Mouse (Mus musculus): ENCODE results near the gene Pnldc1.

The Pnldc1 gene

GRCm38 (mm10) chr17:12910391-12910790 lies 361 bp upstream of the Pnldc1 start:
- in situ Hi-C loops (cut with MboI, MseI), result loop anchor here (5.0 kb wide), 1 partner anchor 77 kb away; no protein-coding TSS in a partner anchor

- in situ Hi-C loops (cut with MboI, MseI), result no loop called here
These were observed 3.6 kb downstream of the Pnldc1 start for GRCm38 (mm10) chr17:12906436-12906835.

- in situ Hi-C loops (cut with MboI, MseI), result no loop called here
These were observed 4.2 kb downstream of the Pnldc1 start for GRCm38 (mm10) chr17:12905810-12906209.

GRCm38 (mm10) chr17:12904349-12904748 lies 5.7 kb downstream of the Pnldc1 start:
- in situ Hi-C loops (cut with MboI, MseI), result no loop called here

DNA sequence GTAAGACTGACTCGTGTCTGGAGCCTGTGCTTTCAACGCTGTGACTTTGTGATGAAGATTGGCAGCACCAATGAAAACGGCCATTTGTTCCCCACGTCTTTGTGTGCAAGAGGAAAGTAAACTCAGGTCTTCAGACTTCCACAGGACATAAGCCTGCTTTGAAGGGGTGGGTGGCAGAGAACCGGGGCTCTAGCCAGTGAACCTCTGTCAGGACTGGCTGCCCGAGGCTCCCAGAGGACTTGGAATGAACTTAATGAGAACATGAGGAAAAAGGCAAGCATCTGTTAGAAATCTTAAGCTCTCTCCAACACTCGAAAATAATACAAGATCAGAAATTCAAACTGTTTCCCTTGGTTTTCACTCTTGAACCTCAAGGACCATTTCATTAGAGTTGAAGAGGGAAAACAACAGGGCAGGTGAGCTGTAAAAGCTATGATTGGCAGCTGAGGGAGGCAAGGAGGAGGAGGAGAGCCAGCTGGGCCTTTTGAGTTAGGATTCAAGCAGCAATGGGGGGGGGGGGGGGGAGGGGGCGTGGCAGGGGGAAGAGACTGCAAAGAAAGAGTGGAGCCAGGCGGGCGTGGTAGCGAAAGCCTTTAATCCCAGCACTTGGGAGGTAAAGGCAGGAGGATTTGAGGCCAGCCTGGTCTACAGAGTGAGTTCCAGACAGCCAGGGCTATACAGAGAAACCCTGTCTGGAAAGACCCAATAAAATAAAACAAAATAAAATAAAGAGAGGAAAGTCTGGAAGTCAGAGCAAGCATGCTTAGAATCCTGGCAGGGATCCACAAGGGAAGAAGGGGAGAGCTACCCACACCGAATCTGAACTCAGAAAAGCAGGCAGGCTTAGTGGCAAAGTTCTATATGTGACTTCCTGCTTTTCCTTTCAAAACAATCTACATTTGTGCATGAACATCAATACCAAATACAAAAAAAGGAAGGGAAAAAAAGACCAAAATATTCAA lies 6.4 kb downstream of the Pnldc1 start:
- in situ Hi-C loops (cut with MboI, MseI), result no loop called here

DNA sequence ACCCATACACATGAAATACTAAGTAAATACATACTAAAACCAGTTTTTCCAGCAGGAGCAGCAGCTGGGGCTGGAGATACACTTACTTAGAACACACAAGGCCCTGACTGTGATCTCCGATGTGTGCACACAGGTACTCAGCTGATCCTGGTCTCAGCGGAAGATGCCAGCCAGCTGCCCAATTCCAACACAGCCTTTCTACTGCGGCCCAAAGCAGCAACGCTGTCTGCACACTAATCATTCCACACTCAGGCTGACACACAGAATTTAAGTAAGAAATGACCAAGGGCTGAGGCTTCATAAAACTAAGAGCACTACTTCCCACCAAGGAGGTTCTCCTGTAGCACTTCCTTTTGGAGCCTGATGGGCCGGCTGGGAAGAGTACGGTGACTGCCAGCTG lies 7.7 kb downstream of the Pnldc1 start:
- in situ Hi-C loops (cut with MboI, MseI), result no loop called here

DNA sequence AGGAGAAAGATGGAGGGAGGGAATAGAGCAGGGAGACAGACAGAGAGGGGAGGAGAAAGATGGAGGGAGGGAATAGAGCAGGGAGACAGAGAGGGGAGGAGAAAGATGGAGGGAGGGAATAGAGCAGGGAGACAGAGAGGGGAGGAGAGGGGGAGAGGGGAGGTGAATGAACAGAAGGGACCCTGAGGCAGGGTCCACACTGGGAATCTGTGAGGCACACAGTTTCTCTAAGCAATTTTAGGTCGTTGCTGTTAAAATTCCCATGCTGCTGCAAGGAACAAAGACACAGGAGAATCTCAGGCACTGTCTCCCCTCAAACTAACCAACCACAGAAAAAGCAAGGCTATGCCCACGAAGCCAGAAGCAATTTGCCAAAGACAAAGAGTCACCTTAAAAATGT lies 11.4 kb downstream of the Pnldc1 start:
- in situ Hi-C loops (cut with MboI, MseI), result loop anchor here (25.0 kb wide), 1 partner anchor 439 kb away; no protein-coding TSS in a partner anchor

- in situ Hi-C loops (cut with MboI, MseI), result loop anchor here (25.0 kb wide), 1 partner anchor 440 kb away; no protein-coding TSS in a partner anchor
These were observed 12.4 kb downstream of the Pnldc1 start for GRCm38 (mm10) chr17:12897674-12898073.

DNA sequence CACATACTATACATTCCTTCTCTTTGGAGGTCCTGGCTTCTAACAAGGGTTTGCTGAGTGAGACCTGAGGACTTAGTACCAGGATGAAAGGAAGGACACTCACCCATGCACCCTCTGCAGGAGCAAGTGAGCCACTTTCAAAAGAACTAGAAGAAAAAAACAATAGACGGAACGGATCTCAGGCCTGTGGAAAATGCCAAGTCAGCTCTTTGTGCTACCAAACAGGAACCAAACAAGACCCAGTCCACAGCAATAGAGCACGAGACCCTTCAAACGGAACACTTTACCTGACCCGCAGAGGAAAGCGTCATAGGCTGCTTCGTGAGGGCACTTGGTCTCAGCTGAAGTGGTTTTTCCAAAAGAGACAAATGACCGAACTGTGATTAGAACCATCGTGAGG lies 18.0 kb downstream of the Pnldc1 start:
- in situ Hi-C loops (cut with MboI, MseI), result loop anchor here (25.0 kb wide), 1 partner anchor 445 kb away; no protein-coding TSS in a partner anchor

DNA sequence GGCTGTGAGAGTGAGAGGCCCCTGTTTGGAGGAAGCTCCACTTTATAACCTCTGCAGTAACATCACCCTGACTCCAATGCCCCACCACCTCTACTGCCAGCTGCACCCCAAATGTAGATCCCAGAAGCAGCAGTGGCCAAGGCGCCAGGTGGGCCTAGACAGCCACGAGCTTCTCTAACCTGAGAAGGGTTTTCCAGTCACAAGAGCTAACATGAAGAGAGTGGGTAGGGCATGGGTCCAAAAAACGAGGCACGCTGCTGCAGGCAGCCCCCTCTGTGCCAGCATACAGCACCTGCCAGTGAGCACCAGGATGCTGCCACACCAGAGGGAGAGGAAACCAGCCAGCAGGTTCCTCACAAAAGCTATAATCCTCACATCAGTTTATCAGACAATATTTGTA lies 19.0 kb downstream of the Pnldc1 start:
- in situ Hi-C loops (cut with MboI, MseI), result loop anchor here (25.0 kb wide), 1 partner anchor 446 kb away; no protein-coding TSS in a partner anchor

DNA sequence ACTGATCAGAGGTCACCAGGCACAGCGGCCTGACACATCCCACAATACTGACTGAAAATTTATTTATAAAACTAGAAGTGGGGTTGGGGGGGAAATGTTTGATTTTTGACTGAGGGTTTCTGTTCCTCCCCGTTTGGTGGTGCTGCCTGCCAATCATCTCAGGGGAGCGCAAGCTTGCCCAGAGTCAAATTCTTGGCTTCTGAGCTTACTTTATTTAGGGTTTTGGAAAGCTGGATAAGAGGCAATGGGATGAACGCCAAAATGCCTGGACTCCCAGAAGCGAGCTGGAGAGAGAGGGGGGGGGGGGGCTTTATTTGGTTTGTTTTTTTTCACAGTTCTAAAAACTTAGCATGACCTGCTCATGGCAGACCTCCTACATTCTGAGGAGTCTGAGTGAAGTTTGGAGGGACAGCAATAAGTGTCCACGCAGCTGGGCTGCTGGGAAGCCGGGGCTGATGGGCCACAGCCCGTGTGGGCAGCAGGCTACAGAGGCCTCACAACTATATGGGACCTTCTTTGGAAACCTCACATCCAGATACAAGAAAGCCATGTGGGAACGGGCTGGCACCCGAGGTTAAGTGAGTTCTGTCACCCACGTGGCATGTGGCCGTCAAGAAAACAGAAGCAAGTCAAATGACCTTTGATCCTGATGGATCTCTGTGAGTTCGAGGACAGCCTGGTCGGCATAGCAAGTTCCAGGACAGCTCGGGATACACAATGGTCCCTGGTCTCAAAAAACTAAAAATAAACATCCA lies 22.8 kb downstream of the Pnldc1 start:
- in situ Hi-C loops (cut with MboI, MseI), result loop anchor here (25.0 kb wide), 1 partner anchor 450 kb away; no protein-coding TSS in a partner anchor

GRCm38 (mm10) chr17:12886620-12887019 lies 23.4 kb downstream of the Pnldc1 start:
- in situ Hi-C loops (cut with MboI, MseI), result loop anchor here (25.0 kb wide), 1 partner anchor 451 kb away; no protein-coding TSS in a partner anchor

DNA sequence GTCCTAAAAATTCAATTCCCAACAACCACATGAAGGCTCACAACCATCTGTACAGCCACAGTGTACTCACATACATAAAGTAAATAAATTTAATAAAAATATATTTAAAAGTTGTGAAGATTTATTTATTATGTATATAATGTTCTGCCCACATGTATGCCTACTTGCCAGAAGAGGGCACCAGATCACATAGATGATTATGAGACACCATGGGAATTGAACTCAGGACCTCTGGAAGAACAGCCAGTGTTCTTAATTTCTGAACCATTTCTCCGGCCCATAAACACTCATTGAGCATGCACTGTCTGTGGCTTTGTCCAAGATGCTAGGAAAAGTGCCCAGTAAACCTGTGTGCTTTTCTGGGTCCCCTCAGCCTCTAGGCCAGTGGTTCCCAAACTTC lies 28.8 kb downstream of the Pnldc1 start:
- in situ Hi-C loops (cut with MboI, MseI), result loop anchor here (25.0 kb wide), 1 partner anchor 456 kb away; no protein-coding TSS in a partner anchor

DNA sequence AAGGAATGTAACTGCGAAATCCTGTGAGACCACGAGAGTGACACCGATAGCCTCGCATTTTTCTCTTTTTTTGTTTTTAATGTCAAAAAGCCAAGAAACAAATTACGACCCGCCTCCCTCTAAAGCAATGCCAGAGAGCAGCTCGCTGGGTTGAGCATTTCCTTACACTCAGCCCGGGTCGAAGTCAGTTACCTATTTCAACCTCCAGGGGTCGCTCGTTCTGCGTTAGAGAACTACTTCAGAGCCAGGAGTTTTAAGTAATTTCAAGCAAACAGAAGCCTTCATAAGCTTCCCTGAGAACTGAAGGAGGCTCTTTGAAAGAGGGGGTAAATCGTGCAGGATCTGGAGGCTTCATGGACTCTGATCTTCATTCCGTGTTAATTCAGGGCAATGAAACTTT lies 29.9 kb downstream of the Pnldc1 start:
- in situ Hi-C loops (cut with MboI, MseI), result loop anchor here (25.0 kb wide), 1 partner anchor 457 kb away; no protein-coding TSS in a partner anchor

- in situ Hi-C loops (cut with MboI, MseI), result loop anchor here (5.0 to 25.0 kb wide), 3 partner anchors 87 to 1259 kb away; partner anchors contain the start of gene Acat2
These were observed 34.3 kb downstream of the Pnldc1 start, which contains the start of gene Mrgprh for GRCm38 (mm10) chr17:12875734-12876133. TSS of gene Mrgprh (plus strand) at chr17:12876034.

DNA sequence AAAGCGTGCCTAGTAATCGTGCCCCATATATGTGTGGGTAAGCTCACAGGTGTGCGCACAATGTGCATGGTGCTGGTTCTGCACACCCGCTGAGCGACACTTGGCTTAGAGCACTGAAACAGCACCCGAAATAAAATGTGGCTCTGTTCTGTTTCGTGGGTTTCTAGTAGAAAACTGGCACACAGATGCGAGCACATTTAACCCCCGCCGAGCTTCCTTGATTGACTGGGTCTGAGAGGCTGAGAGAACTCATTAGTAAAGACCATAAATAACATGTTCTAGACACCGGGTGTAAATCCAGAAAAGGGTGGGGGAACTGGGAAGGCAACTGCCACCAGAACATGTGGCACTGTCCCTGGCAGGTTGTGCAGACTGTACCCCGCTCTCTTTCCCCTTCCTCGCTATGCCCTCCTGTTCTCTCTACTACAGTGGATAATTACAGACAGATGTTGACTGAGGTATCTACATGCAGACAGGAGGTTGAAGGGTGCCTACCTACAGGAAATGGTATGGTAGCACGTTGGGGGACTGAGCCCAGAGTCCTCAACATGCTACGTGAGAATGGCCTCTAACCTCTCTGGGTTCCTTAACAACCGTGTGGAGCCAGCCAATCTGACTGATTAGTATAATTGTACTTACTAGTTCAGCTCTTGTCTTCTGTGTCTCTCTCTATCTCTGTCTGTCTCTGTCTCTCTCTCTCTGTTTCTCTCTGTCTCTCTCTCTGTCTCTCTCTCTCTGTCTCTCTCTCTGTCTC lies 37.6 kb downstream of the Pnldc1 start:
- in situ Hi-C loops (cut with MboI, MseI), result loop anchor here (10.0 to 25.0 kb wide), 2 partner anchors 290 to 1262 kb away; no protein-coding TSS in a partner anchor

DNA sequence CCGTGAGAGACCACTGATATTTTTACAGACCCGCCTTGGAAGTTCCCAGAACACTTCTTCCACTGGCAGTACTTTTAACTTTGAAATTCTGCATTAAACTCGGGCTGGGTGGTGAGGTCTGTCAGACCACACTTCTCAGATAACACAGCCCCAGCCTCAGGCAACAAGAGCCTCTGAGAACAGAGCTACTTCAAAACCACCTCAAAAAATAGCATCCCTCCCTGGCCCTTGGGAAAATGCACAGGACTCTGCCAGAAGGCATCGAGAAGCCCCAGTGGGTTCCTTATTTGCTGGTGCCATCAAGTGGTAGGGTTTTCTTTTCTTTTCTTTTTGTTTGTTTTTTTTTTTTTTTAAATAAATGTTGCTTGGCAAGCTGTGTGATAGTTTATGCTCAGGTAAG lies 41.4 kb downstream of the Pnldc1 start:
- in situ Hi-C loops (cut with MboI, MseI), result loop anchor here (25.0 kb wide), 1 partner anchor 294 kb away; no protein-coding TSS in a partner anchor

DNA sequence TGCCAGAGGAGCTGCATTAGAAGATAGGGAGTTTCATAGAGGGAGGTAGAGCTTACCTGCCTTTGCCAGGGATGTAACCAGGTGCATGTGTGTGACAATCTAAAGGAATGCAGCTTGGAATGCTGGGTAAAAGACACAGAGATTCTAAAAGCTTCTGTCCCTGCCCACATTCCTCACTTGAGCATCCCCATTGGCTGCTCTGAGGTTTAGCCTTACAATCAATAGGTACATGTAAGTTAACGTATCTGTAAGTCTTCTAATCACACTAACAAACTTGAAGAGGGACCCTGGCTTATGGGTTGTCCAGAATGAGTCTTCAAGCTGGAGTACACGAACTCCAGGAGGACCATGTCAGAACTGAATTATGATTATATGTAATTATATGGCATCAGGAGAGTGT lies 42.0 kb downstream of the Pnldc1 start, which contains the start of gene Mas1:
Mas1 (minus strand) TSS at position 101 of the 400 bp plus-strand sequence.
- in situ Hi-C loops (cut with MboI, MseI), result loop anchor here (25.0 kb wide), 1 partner anchor 294 kb away; no protein-coding TSS in a partner anchor

DNA sequence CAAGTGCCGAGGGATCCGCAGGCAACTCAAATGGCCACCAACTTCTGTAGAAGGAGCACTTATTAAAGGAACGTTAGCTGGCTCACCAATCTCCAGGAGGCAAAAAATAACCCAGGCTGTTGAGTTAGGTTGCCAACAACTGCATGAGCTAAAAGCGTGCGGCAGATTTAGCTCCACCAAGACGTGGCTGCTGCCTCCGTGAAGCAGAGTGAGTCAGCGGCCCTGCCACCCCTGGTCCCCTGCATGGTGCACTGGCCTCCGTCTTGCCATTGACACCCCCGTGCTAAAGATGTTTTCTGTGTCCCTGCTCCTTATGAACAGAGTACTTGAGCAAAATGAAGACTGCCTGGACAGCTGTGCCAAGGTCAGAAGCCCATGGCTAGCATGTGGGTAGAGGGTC lies 43.2 kb downstream of the Pnldc1 start:
- in situ Hi-C loops (cut with MboI, MseI), result loop anchor here (25.0 kb wide), 1 partner anchor 295 kb away; no protein-coding TSS in a partner anchor

- in situ Hi-C loops (cut with MboI, MseI), result loop anchor here (25.0 kb wide), 1 partner anchor 297 kb away; no protein-coding TSS in a partner anchor
These were observed 44.6 kb downstream of the Pnldc1 start for GRCm38 (mm10) chr17:12865407-12865806.
